Mouse (Mus musculus): Measurements from ENCODE around the gene Plin4.

GRCm38 (mm10) chr17:56102927-56103326, 6.7 kb downstream of the Plin4 start:
- no peak for TF ChIP-seq POLR2A (IDR thresholded peaks at IDR 0.05; ENCODE audit: control insufficient read depth, extremely low read depth, insufficient read depth, low read length, poor library complexity)
- no peak for TF ChIP-seq CTCF (IDR thresholded peaks at IDR 0.05; ENCODE audit: borderline replicate concordance, control insufficient read depth, extremely low read depth, insufficient read depth, low read length, poor library complexity)

Data from thymus, adult 2 months (tissue).